ENCODE assay signal across 34 mouse cellular contexts in the genomic region with DNA sequence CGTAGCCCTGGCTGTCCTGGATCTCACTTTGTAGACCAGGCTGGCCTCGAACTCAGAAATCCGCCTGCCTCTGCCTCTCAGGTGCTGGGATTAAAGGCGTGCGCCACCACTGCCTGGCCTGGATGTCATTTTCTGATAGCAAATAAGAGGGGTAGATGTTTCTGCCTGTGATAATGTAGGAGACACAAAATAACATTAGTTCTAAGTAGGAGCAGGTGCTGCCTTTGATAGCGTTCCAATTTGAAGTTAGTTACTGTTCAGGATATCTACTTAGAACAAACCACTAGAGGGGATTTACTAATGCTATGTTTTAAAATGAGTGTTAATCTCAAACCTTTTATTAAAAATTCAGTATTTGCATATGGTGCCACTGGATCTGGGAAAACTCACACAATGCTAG.
"Had no signal": no experiment of that assay in that cellular context is flagged by ENCODE, and none has a peak within 500 bp of the region (broad histone marks: within the 10 kb centered on the region; RNA-seq: fewer than 3 reads in every experiment).

No protein-coding gene starts in this region.

- H3K36me3 ChIP-seq: hindbrain, embryonic 13.5 days; hindbrain, embryonic 15.5 days had no signal

- H3K9me3 ChIP-seq: heart, embryonic 10.5 days; heart, embryonic 12.5 days; heart, embryonic 13.5 days; heart, embryonic 15.5 days; hindbrain, embryonic 10.5 days; hindbrain, embryonic 13.5 days; hindbrain, embryonic 15.5 days; intestine, embryonic 15.5 days; kidney, embryonic 15.5 days had no signal

- H3K9ac ChIP-seq: heart, embryonic 12.5 days; heart, embryonic 13.5 days; heart, embryonic 15.5 days; hindbrain, embryonic 13.5 days; hindbrain, embryonic 14.5 days; hindbrain, embryonic 15.5 days; intestine, embryonic 15.5 days; kidney, embryonic 15.5 days had no signal

- ATAC-seq: hindbrain, embryonic 16.5 days; hindbrain, postnatal 0 days; inflammation-experienced regulatory T-cells, adult 6 months; intestine, embryonic 15.5 days; intestine, embryonic 16.5 days; intestine, postnatal 0 days had no signal

- H3K4me2 ChIP-seq: heart, embryonic 11.5 days; heart, embryonic 12.5 days; heart, embryonic 13.5 days; heart, embryonic 15.5 days; hindbrain, embryonic 13.5 days; hindbrain, embryonic 14.5 days; hindbrain, embryonic 15.5 days; intestine, embryonic 15.5 days; kidney, embryonic 15.5 days had no signal

- H3K27me3 ChIP-seq: heart, embryonic 12.5 days; heart, embryonic 13.5 days; heart, embryonic 15.5 days; hindbrain, embryonic 13.5 days; hindbrain, embryonic 15.5 days; intestine, embryonic 15.5 days; kidney, embryonic 15.5 days had no signal

- DNase-seq: heart, postnatal 10 days; heart, postnatal 14 days; heart, postnatal 36 days; heart, postnatal 4 days; kidney, adult 11 months; kidney, adult 18-20 months; kidney, adult 2 months; kidney, adult 8-10 months; kidney, adult 9 months; kidney, postnatal 10 days; kidney, postnatal 14 days; kidney, postnatal 25 days; kidney, postnatal 36 days; kidney, postnatal 4 days; layer of hippocampus, adult 9-11 months; layer of hippocampus, postnatal 36 days had no signal

- H3K27ac ChIP-seq: heart, embryonic 10.5 days; heart, embryonic 13.5 days; heart, embryonic 15.5 days; hindbrain, embryonic 10.5 days; hindbrain, embryonic 13.5 days; hindbrain, embryonic 14.5 days; hindbrain, embryonic 15.5 days; hindbrain, postnatal 0 days; intestine, embryonic 15.5 days; kidney, embryonic 15.5 days; kidney, postnatal 0 days; layer of hippocampus, adult 2 months had no signal

- H3K4me3 ChIP-seq: heart, embryonic 10.5 days; heart, embryonic 12.5 days; heart, embryonic 13.5 days; heart, embryonic 15.5 days; hindbrain, embryonic 10.5 days; hindbrain, embryonic 13.5 days; hindbrain, embryonic 15.5 days; intestine, embryonic 15.5 days; kidney, embryonic 15.5 days; layer of hippocampus, adult 2 months had no signal

- H3K4me1 ChIP-seq: heart, embryonic 10.5 days; heart, embryonic 12.5 days; heart, embryonic 13.5 days; heart, embryonic 15.5 days; hindbrain, embryonic 10.5 days; hindbrain, embryonic 13.5 days; hindbrain, embryonic 15.5 days; intestine, embryonic 15.5 days; kidney, embryonic 15.5 days had no signal
